Mouse (Mus musculus): ENCODE results near the gene Lrrc45. TPM values are rescaled to one million over a fixed set of nuclear protein-coding genes. Genes with fewer than 3 reads are reported as not detected.

Lrrc45 gene
- polyA plus RNA-seq, 1 experiment from 2014 or later: 47.8 TPM

- no peaks in the 10 kb centered on the region for H3K27me3 ChIP-seq (ENCODE audit: control insufficient read depth, insufficient read depth, low read length)
- DNase-seq (ENCODE audit: low spot score) (no peak), ATAC-seq (ENCODE audit: insufficient number of reproducible peaks, low FRiP score, low TSS enrichment, low read depth) (no peak)
- H3K9ac ChIP-seq (ENCODE audit: low read length): no peak within 1 kb of the TSS
- 69% methylated on average over 12 of the region's 12 CpGs for WGBS
- H3K4me1 ChIP-seq (ENCODE audit: control insufficient read depth, insufficient read depth, low read length): 0 out of 2 replicates have a peak, but pooled peaks cover 3% of the 10 kb centered on the region
- H3K36me3 ChIP-seq (ENCODE audit: control insufficient read depth, insufficient read depth, low read length): no peaks in the 10 kb centered on the region
- no peak within 1 kb of the TSS for H3K4me2 ChIP-seq (ENCODE audit: low read depth, severe bottlenecking)
- H3K27ac ChIP-seq (replicated peaks; ENCODE audit: low read depth, low read length): no peak within 1 kb of the TSS
- no peaks in the 10 kb centered on the region for H3K9me3 ChIP-seq (ENCODE audit: control insufficient read depth, low read length)
- no peak within 1 kb of the TSS for H3K4me3 ChIP-seq (ENCODE audit: low read depth, low read length)
Observed at GRCm38 (mm10) chr11:120731858-120732680, 18.3 kb downstream of the Lrrc45 start, which contains the start of gene Cbr2. TSS of gene Cbr2 (minus strand) at chr11:120732114.

DNA sequence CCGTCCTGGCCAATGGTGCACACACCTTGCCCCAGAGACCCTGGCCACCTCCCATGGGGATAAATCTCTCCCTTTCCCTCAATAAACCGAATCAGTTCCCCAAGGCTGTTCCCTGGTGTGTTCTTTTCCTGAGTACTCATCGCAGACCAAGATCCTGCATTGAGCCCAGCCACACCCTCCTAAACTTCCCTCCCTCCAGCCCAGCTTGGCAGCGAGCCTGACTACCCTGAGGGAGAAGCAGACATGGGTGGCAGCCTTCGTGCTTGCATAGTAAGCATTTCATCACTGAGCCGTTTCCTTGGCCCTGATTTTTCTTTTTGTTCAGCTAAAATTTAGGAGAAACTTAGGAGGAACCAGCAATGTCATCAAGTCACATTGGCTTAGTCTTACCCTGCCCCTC is 19.8 kb downstream of the Lrrc45 start:
- no peak overlapping the region for H3K4me3 ChIP-seq (ENCODE audit: low read depth, low read length)
- no peak overlapping the region for H3K9ac ChIP-seq (ENCODE audit: low read length)
- 0 out of 2 replicates have a peak, but pooled peaks cover 3% of the 10 kb centered on the region for H3K4me1 ChIP-seq (ENCODE audit: control insufficient read depth, insufficient read depth, low read length)
- ATAC-seq (ENCODE audit: insufficient number of reproducible peaks, low FRiP score, low TSS enrichment, low read depth) (no peak), DNase-seq (ENCODE audit: low spot score) (no peak)
- no peaks in the 10 kb centered on the region for H3K9me3 ChIP-seq (ENCODE audit: control insufficient read depth, low read length)
- H3K27me3 ChIP-seq (ENCODE audit: control insufficient read depth, insufficient read depth, low read length): no peaks in the 10 kb centered on the region
- no peak overlapping the region for H3K27ac ChIP-seq (replicated peaks; ENCODE audit: low read depth, low read length)
- WGBS: 61% methylated on average over 6 of the region's 6 CpGs
- no peak overlapping the region for H3K4me2 ChIP-seq (ENCODE audit: low read depth, severe bottlenecking)
- H3K36me3 ChIP-seq (ENCODE audit: control insufficient read depth, insufficient read depth, low read length): no peaks in the 10 kb centered on the region

GRCm38 (mm10) chr11:120736424-120736823 is 22.7 kb downstream of the Lrrc45 start:
- DNase-seq (ENCODE audit: low spot score) (no peak), ATAC-seq (ENCODE audit: insufficient number of reproducible peaks, low FRiP score, low TSS enrichment, low read depth) (no peak)
- Histone ChIP-seq H3K9ac (ENCODE audit: low read length) (no peak overlapping the region), H3K36me3 (ENCODE audit: control insufficient read depth, insufficient read depth, low read length) (no peaks in the 10 kb centered on the region), H3K27ac (replicated peaks; ENCODE audit: low read depth, low read length) (no peak overlapping the region), H3K27me3 (ENCODE audit: control insufficient read depth, insufficient read depth, low read length) (no peaks in the 10 kb centered on the region), H3K4me1 (ENCODE audit: control insufficient read depth, insufficient read depth, low read length) (no peaks in the 10 kb centered on the region), H3K4me2 (ENCODE audit: low read depth, severe bottlenecking) (no peak overlapping the region), H3K4me3 (ENCODE audit: low read depth, low read length) (no peak overlapping the region), H3K9me3 (ENCODE audit: control insufficient read depth, low read length) (no peaks in the 10 kb centered on the region)
- 68% methylated on average over 6 of the region's 6 CpGs for WGBS

DNA sequence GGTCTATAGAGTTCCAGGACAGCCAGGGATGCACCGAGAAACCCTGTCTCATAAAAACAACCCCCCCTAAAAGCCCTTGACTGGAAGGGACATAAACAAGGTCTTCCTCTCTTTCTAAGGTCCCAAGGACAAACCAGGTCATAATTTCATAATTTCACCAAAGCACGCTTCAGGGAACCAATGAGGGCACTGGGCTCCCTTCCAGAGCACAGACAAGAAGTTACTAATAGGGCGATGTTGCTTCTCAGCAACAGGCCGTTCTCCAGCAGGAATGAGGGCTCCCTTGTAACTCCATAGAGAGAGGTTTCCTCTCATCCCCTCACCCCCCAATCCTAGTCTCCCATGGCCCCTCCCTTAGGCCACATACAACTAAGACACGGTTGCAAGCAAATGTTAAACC is 27.3 kb downstream of the Lrrc45 start:
- Histone ChIP-seq H3K4me1 (ENCODE audit: control insufficient read depth, insufficient read depth, low read length) (no peaks in the 10 kb centered on the region), H3K9ac (ENCODE audit: low read length) (no peak overlapping the region), H3K4me3 (ENCODE audit: low read depth, low read length) (no peak overlapping the region), H3K9me3 (ENCODE audit: control insufficient read depth, low read length) (no peaks in the 10 kb centered on the region), H3K27me3 (ENCODE audit: control insufficient read depth, insufficient read depth, low read length) (no peaks in the 10 kb centered on the region), H3K36me3 (ENCODE audit: control insufficient read depth, insufficient read depth, low read length) (no peaks in the 10 kb centered on the region), H3K27ac (replicated peaks; ENCODE audit: low read depth, low read length) (no peak overlapping the region), H3K4me2 (ENCODE audit: low read depth, severe bottlenecking) (no peak overlapping the region)
- DNase-seq (ENCODE audit: low spot score) (no peak), ATAC-seq (ENCODE audit: insufficient number of reproducible peaks, low FRiP score, low TSS enrichment, low read depth) (no peak)
- 85% methylated on average over 5 of the region's 5 CpGs for WGBS

- H3K4me3 ChIP-seq (ENCODE audit: low read depth, low read length): no peak overlapping the region
- no peak overlapping the region for H3K27ac ChIP-seq (replicated peaks; ENCODE audit: low read depth, low read length)
- no peaks in the 10 kb centered on the region for H3K4me1 ChIP-seq (ENCODE audit: control insufficient read depth, insufficient read depth, low read length)
- no peak overlapping the region for H3K9ac ChIP-seq (ENCODE audit: low read length)
- H3K27me3 ChIP-seq (ENCODE audit: control insufficient read depth, insufficient read depth, low read length): no peaks in the 10 kb centered on the region
- H3K9me3 ChIP-seq (ENCODE audit: control insufficient read depth, low read length): no peaks in the 10 kb centered on the region
- H3K4me2 ChIP-seq (ENCODE audit: low read depth, severe bottlenecking): no peak overlapping the region
- no peaks in the 10 kb centered on the region for H3K36me3 ChIP-seq (ENCODE audit: control insufficient read depth, insufficient read depth, low read length)
- ATAC-seq (ENCODE audit: insufficient number of reproducible peaks, low FRiP score, low TSS enrichment, low read depth): no peak
- no peak for DNase-seq (ENCODE audit: low spot score)
- 75% methylated on average over 7 of the region's 7 CpGs for WGBS
Observed at GRCm38 (mm10) chr11:120744121-120744701, 30.5 kb downstream of the Lrrc45 start.

DNA sequence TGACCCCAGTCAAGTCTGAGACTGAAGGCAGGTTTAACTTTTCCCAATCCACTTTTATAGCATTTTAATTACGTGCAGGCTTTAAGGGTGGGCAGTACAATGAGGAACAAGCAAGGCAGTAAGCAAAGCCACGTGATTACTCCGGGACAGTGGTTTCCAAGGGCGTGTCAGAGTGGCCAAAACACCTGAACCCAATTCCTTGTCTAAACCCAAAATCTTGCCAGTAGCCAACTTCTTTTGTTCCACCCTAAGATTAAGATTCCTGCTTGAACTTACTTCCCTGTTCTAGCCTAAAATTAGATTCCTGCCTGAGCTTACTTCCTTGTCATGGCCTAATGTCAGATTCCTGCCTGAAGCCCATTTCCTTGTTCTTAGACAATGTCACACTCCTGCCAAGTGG is 34.2 kb downstream of the Lrrc45 start:
- 40% methylated on average over 4 of the region's 4 CpGs for WGBS
- ATAC-seq (ENCODE audit: insufficient number of reproducible peaks, low FRiP score, low TSS enrichment, low read depth) (no peak), DNase-seq (ENCODE audit: low spot score) (no peak)
- no peaks in the 10 kb centered on the region for H3K4me1 ChIP-seq (ENCODE audit: control insufficient read depth, insufficient read depth, low read length)
- H3K9me3 ChIP-seq (ENCODE audit: control insufficient read depth, low read length): no peaks in the 10 kb centered on the region
- H3K9ac ChIP-seq (ENCODE audit: low read length): no peak overlapping the region
- H3K4me3 ChIP-seq (ENCODE audit: low read depth, low read length): no peak overlapping the region
- H3K4me2 ChIP-seq (ENCODE audit: low read depth, severe bottlenecking): no peak overlapping the region
- no peak overlapping the region for H3K27ac ChIP-seq (replicated peaks; ENCODE audit: low read depth, low read length)
- no peaks in the 10 kb centered on the region for H3K27me3 ChIP-seq (ENCODE audit: control insufficient read depth, insufficient read depth, low read length)
- H3K36me3 ChIP-seq (ENCODE audit: control insufficient read depth, insufficient read depth, low read length): no peaks in the 10 kb centered on the region

DNA sequence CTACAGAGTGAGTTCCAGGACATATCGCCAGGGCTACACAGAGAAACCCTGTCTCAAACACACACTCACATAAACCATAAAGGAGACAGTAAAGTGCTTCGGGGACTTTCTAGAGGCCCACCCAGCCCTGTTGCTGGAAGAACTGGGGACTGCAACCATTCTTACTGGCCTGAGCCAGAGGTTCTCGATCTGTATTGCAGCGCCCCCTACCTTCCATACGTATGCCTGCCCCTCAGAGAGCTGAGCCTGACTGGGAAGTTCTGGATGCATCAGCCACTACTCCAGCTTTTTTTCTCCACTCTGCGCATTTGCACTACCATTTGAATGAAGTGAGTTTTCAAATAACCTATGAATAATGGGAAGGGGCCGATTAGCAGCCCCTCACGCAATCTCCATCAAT is 35.7 kb downstream of the Lrrc45 start:
- DNase-seq (ENCODE audit: low spot score) (no peak), ATAC-seq (ENCODE audit: insufficient number of reproducible peaks, low FRiP score, low TSS enrichment, low read depth) (no peak)
- Histone ChIP-seq H3K4me1 (ENCODE audit: control insufficient read depth, insufficient read depth, low read length) (no peaks in the 10 kb centered on the region), H3K27me3 (ENCODE audit: control insufficient read depth, insufficient read depth, low read length) (no peaks in the 10 kb centered on the region), H3K9me3 (ENCODE audit: control insufficient read depth, low read length) (no peaks in the 10 kb centered on the region), H3K4me2 (ENCODE audit: low read depth, severe bottlenecking) (no peak overlapping the region), H3K27ac (replicated peaks; ENCODE audit: low read depth, low read length) (no peak overlapping the region), H3K9ac (ENCODE audit: low read length) (no peak overlapping the region), H3K4me3 (ENCODE audit: low read depth, low read length) (no peak overlapping the region), H3K36me3 (ENCODE audit: control insufficient read depth, insufficient read depth, low read length) (no peaks in the 10 kb centered on the region)
- 65% methylated on average over 8 of the region's 8 CpGs for WGBS

- H3K4me2 ChIP-seq (ENCODE audit: low read depth, severe bottlenecking): no peak overlapping the region
- 79% methylated on average over 4 of the region's 4 CpGs for WGBS
- H3K36me3 ChIP-seq (ENCODE audit: control insufficient read depth, insufficient read depth, low read length): no peaks in the 10 kb centered on the region
- no peaks in the 10 kb centered on the region for H3K27me3 ChIP-seq (ENCODE audit: control insufficient read depth, insufficient read depth, low read length)
- no peak for ATAC-seq (ENCODE audit: insufficient number of reproducible peaks, low FRiP score, low TSS enrichment, low read depth)
- H3K9ac ChIP-seq (ENCODE audit: low read length): no peak overlapping the region
- DNase-seq (ENCODE audit: low spot score): no peak
- H3K27ac ChIP-seq (replicated peaks; ENCODE audit: low read depth, low read length): no peak overlapping the region
- H3K4me1 ChIP-seq (ENCODE audit: control insufficient read depth, insufficient read depth, low read length): no peaks in the 10 kb centered on the region
- H3K9me3 ChIP-seq (ENCODE audit: control insufficient read depth, low read length): no peaks in the 10 kb centered on the region
- H3K4me3 ChIP-seq (ENCODE audit: low read depth, low read length): no peak overlapping the region
Observed at GRCm38 (mm10) chr11:120751606-120752005, 37.9 kb downstream of the Lrrc45 start.
